Mouse (Mus musculus) adrenal gland, adult 18-20 months (tissue): ENCODE data around the gene Prr5. TPM values are rescaled to one million over a fixed set of nuclear protein-coding genes. Genes with fewer than 3 reads are reported as not detected.

Experiments
- DNase-seq, 2 experiments: peaks; one replicate each; pipeline ENCODE4 v3.0.0; 2021 to 2022; ENCODE audit warnings: low spot score in 2 of 2
- total RNA-seq, 2 experiments: library from RNA; stranded (reverse); gene quantifications; 1 replicate in 1 of 2; 2 replicates in 1 of 2; pipeline ENCODE4 v1.2.3; 2021

The Prr5 gene
- total RNA-seq, 2 experiments from 2014 or later = 5.5 to 11.0 TPM

- no peak for DNase-seq
These were observed 8.5 kb downstream of the Prr5 start for GRCm38 (mm10) chr15:84677943-84678342.

GRCm38 (mm10) chr15:84679090-84679489, 9.7 kb downstream of the Prr5 start:
- no peak for DNase-seq

DNA sequence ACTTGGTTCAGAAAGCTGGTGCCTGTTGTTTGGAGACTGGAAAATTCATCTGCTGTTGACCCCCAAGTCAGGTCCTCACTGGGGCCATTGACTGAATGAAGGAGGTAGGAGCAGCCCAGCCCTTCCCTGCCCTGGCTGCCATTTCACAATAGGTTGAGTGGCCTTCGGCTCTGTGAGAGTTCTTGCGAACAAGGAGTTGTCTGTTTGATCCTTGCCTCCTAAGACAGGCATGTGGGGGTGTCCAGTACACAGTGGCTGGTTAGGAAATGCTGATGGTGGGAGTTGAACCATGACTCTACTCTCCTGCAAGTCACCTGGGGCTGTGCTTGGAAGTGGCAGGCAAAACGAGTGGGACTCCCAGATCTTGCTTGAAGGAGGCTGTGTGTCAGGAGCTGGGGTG, 10.4 kb downstream of the Prr5 start:
- no peak for DNase-seq

DNA sequence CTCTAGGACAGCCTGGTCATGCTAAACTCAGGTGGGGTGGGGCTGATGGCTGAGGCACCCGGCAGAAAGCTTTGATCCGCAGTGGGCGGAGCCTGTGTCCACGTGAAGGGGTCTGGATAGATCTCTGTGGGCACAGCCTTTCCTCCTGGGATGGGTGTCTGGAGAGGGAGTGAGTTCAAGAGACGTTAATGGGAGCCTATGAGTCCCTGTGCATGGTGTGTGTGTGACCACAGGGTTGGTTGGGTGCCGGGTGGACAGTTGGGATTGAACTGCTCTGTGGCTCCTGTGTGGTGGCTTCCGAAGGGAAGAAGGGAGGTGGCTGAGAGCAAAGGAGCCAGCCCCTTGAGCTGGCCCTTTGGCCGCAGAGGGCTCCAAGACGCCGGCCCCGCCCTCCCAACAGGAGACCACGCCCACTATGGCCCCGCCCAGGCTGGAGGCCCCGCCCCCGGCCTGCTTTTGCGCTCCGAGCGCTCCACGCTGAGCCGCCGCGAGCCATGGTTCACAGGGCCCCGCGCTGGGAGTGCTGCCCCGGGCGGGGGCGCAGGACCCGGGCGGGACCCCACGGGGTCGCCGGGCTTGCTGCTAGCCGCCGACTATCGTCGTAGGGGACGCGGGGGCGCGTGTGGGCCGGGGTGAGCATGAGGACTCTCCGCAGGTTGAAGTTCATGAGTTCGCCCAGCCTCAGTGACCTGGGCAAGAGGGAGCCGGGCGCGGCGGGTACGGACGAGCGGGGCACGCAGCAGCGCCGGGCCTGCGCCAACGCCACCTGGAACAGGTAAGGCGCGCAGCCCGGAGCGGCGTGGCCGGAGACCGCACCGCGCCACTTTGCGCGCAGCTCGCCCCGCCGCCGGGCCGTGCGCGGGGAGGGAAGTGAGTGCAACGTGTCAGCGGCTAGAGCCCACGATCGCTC, 11.4 kb downstream of the Prr5 start:
- peak; percentile 88 to 93 for DNase-seq

GRCm38 (mm10) chr15:84681455-84682193, 12.2 kb downstream of the Prr5 start:
- peak in 1 of 2 experiments; percentile 35 for DNase-seq

- no peak for DNase-seq
These were observed 12.8 kb downstream of the Prr5 start for GRCm38 (mm10) chr15:84682206-84682605.

GRCm38 (mm10) chr15:84682821-84683220, 13.4 kb downstream of the Prr5 start:
- DNase-seq = no peak

GRCm38 (mm10) chr15:84684520-84684919, 15.1 kb downstream of the Prr5 start:
- DNase-seq = no peak

- no peak for DNase-seq
These were observed 16.0 kb downstream of the Prr5 start for GRCm38 (mm10) chr15:84685417-84685816.

- no peak for DNase-seq
These were observed 18.5 kb downstream of the Prr5 start for GRCm38 (mm10) chr15:84687904-84688303.

GRCm38 (mm10) chr15:84689356-84689755, 19.9 kb downstream of the Prr5 start:
- no peak for DNase-seq

GRCm38 (mm10) chr15:84691513-84691912, 22.1 kb downstream of the Prr5 start:
- no peak for DNase-seq

GRCm38 (mm10) chr15:84692645-84693044, 23.2 kb downstream of the Prr5 start:
- no peak for DNase-seq

GRCm38 (mm10) chr15:84696021-84696420, 26.6 kb downstream of the Prr5 start:
- no peak for DNase-seq

DNA sequence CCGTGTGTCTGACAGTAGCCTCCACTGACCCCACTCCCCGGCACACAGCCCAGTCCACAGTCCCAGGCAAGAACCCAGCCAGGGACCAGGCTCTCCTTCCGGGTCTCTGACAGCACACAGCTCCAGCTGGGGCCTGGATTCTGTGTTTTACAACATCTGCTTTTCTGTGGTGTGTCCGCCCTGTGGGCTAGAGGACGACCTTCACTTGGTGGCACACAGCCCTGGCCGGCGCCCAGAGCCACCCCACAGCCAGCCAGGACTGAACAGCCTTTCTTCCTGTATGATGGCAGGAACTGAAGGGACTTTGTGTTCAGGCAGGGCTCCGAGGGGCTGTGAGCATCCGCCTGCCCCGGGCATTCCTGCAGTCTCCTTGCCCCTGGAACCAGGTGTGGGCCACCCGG, 28.2 kb downstream of the Prr5 start:
- DNase-seq = peak; percentile 38 to 47

DNA sequence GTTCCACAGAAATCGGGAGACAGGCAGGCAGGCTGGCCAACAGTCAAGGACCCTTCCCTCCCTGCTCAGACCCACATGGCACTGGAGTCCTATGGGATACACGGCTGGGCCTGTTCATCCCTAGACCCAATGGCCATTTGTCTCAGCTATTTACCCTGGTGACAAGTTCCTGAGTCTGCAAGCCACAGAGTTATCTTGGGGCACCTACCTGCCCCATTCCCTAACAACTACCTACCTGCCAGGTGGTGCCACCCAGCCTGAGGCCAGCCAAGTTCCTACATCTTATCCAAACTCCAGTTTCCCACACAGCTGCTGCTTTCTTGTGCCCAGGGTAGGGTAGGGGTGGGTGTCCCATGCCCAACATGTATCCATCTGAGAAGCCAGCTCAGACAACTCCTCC, 28.8 kb downstream of the Prr5 start:
- no peak for DNase-seq

GRCm38 (mm10) chr15:84700147-84700794, 30.9 kb downstream of the Prr5 start:
- peak; percentile 51 to 69 for DNase-seq

- DNase-seq = no peak
These were observed 32.5 kb downstream of the Prr5 start for GRCm38 (mm10) chr15:84701947-84702346.

DNA sequence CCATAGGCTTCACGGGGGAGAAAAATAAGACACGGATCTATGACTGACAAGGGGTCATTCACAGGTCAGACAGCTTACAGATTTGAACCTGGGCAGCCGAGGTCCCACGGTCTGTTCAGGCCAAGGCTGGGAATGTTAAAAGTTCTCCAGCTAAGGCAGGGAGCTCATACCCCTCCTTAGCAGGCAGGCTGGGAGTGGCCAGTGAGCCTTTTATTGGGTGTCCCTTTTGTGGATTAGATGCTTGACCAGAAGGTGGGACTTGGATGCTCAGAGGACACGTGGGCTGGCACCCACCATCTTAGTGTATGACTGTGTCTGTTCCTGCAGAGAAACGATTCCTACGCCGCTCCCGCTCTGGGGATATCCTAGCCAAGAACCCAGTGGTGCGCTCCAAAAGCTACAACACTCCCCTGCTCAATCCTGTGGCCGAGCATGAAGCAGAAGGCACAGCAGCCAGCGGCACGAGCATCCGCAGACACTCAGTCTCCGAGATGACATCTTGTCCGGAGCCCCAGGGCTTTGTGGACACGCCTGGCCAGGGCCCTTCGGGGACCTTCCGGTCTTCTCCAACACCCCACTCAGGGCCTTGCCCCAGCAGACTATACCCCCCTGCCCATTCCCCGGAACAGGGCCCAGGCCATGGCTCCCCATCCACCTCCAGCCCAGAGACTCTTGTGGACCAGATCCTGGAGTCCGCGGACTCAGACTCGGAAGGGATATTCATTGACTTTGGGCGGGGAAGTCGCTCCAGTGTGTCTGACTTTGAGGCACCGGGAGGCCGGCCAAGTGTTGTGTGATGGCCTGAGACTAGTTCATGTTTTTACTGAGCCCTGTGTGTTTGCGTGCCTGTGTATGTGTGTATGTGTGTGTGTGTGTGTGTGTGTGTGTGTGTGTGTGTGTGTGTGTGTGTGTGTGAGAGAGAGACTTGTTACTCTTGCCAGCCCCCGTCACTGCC, 33.2 kb downstream of the Prr5 start:
- DNase-seq = no peak

DNA sequence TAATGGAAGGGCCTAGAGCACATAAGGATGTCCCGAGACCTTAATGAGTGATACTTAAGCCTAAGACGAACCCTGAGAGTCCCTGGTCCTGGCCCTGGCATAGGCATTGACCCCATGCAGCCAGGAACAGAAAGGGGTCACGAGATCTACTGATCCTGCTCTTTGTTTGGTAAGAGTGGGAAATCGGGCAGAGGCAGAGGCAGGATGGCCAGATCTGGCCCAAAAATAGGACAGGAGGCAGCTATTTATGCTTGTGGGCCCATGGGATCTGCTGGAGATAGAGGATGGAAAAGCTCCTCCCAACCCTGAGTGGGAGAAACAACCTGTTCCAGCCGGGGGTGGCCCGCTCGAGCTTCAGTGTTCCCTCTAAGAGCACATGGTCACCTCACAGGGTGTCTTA, 34.6 kb downstream of the Prr5 start:
- no peak for DNase-seq
